Mouse (Mus musculus): Measurements from ENCODE around the gene Cadm2. TPM values are rescaled to one million over a fixed set of nuclear protein-coding genes. Genes with fewer than 3 reads are reported as not detected.

Cadm2 gene
- 0.37 TPM for polyA plus RNA-seq (2017; shearing (Covaris generic))

GRCm38 (mm10) chr16:67620826-67621505, at the start of gene Cadm2:
Cadm2 (minus strand) TSS chr16:67620908.

Data from effector memory CD4-positive, alpha-beta T cell, adult 7 months (primary cell).